Mouse (Mus musculus) hindbrain, embryonic 16.5 days (tissue): ENCODE results near the gene Apoc4. TPM values are rescaled to one million over a fixed set of nuclear protein-coding genes. Genes with fewer than 3 reads are reported as not detected.

Experiments
- ATAC-seq: fragments of 200-750 bp; cut with Nextera tagmentation; 2 replicates; pipeline ENCODE4 v1.8.0; 2017; ENCODE audit warnings: moderate TSS enrichment, moderate library complexity
- H3K27ac ChIP-seq: fragments of 300-500 bp; sonication (generic); 2 replicates; pipeline ENCODE4 v1.5.1; 2014; ENCODE audit warnings: low read depth, mild to moderate bottlenecking, control low read depth, low read length, moderate library complexity
- H3K27me3 ChIP-seq: fragments of 300-500 bp; sonication (generic); replicated peaks from 2 replicates; pipeline ENCODE4 v1.6.1; 2014; ENCODE audit warnings: low read length; ENCODE audit not compliant: control insufficient read depth, insufficient read depth
- H3K36me3 ChIP-seq: fragments of 300-500 bp; sonication (generic); 2 replicates; pipeline ENCODE4 v1.6.1; 2014; ENCODE audit warnings: mild to moderate bottlenecking, low read length, moderate library complexity, mixed read lengths; ENCODE audit not compliant: control insufficient read depth, insufficient read depth
- H3K4me1 ChIP-seq: fragments of 300-500 bp; sonication (generic); 2 replicates; pipeline ENCODE4 v1.6.1; 2014; ENCODE audit warnings: low read depth, low read length; ENCODE audit not compliant: control insufficient read depth, insufficient read depth
- H3K4me2 ChIP-seq: fragments of 300-500 bp; sonication (generic); 2 replicates; pipeline ENCODE4 v1.6.1; 2014; ENCODE audit warnings: mild to moderate bottlenecking, low read length, control low read depth, moderate library complexity
- H3K4me3 ChIP-seq: fragments of 300-500 bp; sonication (generic); 2 replicates; pipeline ENCODE4 v1.5.1; 2014; ENCODE audit warnings: mild to moderate bottlenecking, low read length, control low read depth, moderate library complexity
- H3K9ac ChIP-seq: fragments of 300-500 bp; sonication (generic); 2 replicates; pipeline ENCODE4 v1.6.1; 2014; ENCODE audit warnings: low read depth, mild to moderate bottlenecking, control low read depth, low read length, moderate library complexity
- H3K9me3 ChIP-seq: fragments of 300-500 bp; sonication (generic); 2 replicates; pipeline ENCODE4 v1.6.1; 2014; ENCODE audit warnings: mild to moderate bottlenecking, low read length, moderate library complexity; ENCODE audit not compliant: control insufficient read depth
- WGBS: fragments of 180-500 bp; shearing (Covaris S2); extraction: QIAGEN DNeasy Blood & Tissue Kit; methylation state at CpG from one replicate; pipeline ENCODE4 v1.1.7; 2014; 5-methylcytosine and 5-hydroxymethylcytosine counted together
- polyA plus RNA-seq: library from polyadenylated mRNA; unstranded; fragments of >200 nt; fragmentation: Nextera tagmentation; extraction: Ambion mirVana; gene quantifications from 2 replicates; pipeline ENCODE4 v1.2.1, GENCODE M21; 2015

The Apoc4 gene
- polyA plus RNA-seq, 1 experiment from 2014 or later = not detected

DNA sequence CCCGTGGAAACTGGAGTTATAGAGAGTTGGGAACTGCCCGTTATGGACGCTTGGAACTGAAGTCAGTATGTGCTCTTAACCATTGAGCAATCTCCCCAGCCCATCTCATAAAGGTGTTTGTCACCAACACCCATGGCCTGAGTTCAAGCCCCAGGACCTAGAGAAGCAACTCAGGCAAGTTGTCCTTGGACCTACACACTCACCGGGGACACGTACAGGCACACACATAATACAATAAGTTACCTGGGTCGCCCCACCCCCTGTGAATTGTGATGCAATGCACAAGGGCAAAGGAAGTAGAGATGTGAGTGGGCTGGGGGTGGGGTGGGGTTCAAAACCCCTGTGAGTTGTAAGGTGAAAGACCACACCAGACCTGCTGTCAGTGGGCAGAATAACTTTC lies 5.2 kb upstream of the Apoc4 start:
- no peak for ATAC-seq
- no peak overlapping the region for H3K27ac ChIP-seq
- 85% methylated on average over 6 of the region's 6 CpGs for WGBS

DNA sequence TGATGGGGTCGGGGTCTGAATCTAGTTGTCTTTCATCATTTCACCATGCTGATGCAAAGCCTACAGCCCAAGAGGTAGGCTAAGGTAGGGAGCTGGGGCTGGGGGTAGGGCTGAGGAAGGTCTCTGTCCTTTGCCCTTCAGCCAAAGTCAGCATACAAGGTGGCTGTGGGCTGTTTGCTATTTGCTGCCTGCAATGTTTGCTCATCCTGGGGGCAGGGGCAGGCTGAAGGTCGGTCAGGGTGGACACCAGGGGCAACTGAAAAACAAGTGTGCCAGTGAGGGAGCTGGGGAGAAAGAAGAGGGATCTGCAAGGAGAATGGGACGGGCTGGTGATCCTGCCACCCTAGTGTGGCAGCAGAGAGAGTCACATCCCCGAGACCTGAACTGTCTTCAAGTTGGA lies 4.1 kb upstream of the Apoc4 start:
- H3K36me3 ChIP-seq = no peaks in the 10 kb centered on the region
- H3K27ac ChIP-seq = no peak overlapping the region
- no peak overlapping the region for H3K9ac ChIP-seq
- no peak overlapping the region for H3K4me3 ChIP-seq
- H3K27me3 ChIP-seq = no peaks in the 10 kb centered on the region
- no peak overlapping the region for H3K4me2 ChIP-seq
- no peaks in the 10 kb centered on the region for H3K9me3 ChIP-seq
- WGBS = 63% methylated on average over 4 of the region's 4 CpGs
- H3K4me1 ChIP-seq = no peaks in the 10 kb centered on the region
- no peak for ATAC-seq

More for the DNA sequence above, 5.2 kb upstream of the Apoc4 start:
- no peaks in the 10 kb centered on the region for H3K27me3 ChIP-seq
- H3K4me3 ChIP-seq = no peak overlapping the region
- H3K9ac ChIP-seq = no peak overlapping the region
- no peaks in the 10 kb centered on the region for H3K9me3 ChIP-seq
- no peaks in the 10 kb centered on the region for H3K4me1 ChIP-seq
- no peaks in the 10 kb centered on the region for H3K36me3 ChIP-seq
- H3K4me2 ChIP-seq = no peak overlapping the region

DNA sequence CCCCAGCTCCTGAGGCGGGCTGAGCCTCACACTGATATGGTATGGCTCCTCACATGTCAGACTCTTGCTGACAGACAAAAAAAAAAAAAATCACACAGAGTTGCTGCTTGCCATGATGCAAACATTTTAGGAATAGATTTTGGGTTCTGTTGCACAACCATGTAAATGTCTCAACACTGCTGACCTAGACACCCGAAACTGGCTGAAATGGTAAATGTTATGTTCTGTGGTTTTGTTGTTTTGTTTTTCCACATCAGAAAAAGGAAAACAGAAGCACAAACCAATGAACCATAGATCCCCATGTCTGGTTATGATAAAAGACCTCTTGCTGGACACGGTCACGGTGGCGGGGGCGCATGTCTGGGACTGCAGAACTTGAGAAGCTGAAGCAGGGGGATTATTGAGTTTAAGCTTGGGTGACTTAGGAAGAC lies 2.5 kb upstream of the Apoc4 start:
- Histone ChIP-seq H3K4me1 (no peaks in the 10 kb centered on the region), H3K9ac (no peak overlapping the region)
- 92% methylated on average over 6 of the region's 6 CpGs for WGBS

DNA sequence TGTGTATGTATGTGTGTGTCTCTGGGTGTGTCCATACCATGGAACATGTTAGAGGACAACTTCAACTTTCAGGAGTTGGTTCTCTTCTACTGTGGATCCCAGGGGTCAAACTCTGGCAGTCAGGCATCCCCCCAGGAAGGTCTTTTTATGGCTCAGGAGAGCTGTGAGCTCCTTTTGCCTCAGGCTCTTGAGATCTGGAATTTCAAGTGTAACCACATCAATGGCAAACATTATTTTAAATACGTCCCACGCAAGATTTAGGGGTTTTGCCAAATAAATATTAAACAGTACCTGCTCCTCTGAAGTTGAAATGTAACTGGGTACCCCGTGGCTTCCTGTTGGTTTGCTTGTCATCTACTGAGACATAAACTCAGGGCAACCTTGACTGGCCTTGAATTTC lies 1.7 kb upstream of the Apoc4 start:
- no peak overlapping the region for H3K9ac ChIP-seq
- no peak for ATAC-seq
- WGBS = 78% methylated on average over 3 of the region's 3 CpGs

More for the DNA sequence above, 2.5 kb upstream of the Apoc4 start:
- no peak overlapping the region for H3K27ac ChIP-seq
- H3K9me3 ChIP-seq = no peaks in the 10 kb centered on the region
- no peaks in the 10 kb centered on the region for H3K27me3 ChIP-seq
- no peak overlapping the region for H3K4me3 ChIP-seq
- no peak for ATAC-seq
- H3K36me3 ChIP-seq = no peaks in the 10 kb centered on the region
- no peak overlapping the region for H3K4me2 ChIP-seq

DNA sequence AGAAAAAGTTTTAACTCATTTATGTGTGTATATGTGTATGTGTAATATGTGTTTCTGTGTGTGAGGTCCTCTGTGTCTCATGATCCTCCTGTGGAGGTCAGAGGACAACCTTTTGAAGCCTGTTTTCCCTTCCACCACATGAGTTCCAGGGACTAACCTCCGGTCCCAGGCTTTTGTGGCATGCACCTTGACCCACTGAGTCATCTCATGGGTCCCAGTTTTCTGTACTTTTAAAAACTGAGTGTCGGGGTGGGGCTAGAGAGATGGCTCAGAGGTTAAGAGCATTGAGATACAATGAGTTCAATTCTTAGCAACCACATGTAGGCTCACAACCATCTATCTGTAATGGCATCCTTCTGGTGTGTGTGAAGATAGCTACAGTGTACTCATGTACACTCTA lies 577 bp downstream of the Apoc4 start:
- no peaks in the 10 kb centered on the region for H3K36me3 ChIP-seq

More for the DNA sequence above, 1.7 kb upstream of the Apoc4 start:
- H3K4me3 ChIP-seq = no peak overlapping the region
- no peaks in the 10 kb centered on the region for H3K27me3 ChIP-seq
- no peaks in the 10 kb centered on the region for H3K36me3 ChIP-seq
- no peak overlapping the region for H3K27ac ChIP-seq
- no peak overlapping the region for H3K4me2 ChIP-seq
- H3K4me1 ChIP-seq = no peaks in the 10 kb centered on the region
- no peaks in the 10 kb centered on the region for H3K9me3 ChIP-seq

DNA sequence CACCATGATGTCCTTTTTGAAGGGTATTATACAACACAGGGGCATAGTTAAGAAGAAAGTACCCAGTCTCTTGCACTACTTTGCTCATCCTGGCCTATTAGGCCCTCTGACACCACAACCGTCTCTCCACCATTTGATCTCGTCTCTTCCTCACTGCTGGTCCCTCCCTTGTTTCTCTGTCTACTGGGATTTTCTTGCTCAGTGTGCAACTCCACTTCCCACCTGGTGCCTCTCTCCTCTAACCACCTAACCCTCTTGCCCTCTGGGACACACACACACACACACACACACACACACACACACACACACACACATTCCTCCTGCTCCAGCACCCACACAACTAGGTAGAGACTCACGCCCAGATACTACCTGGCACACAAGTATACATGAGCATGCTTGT lies 2.4 kb downstream of the Apoc4 start:
- Histone ChIP-seq H3K9ac (no peak overlapping the region), H3K27ac (no peak overlapping the region), H3K4me2 (no peak overlapping the region), H3K9me3 (no peaks in the 10 kb centered on the region), H3K4me3 (no peak overlapping the region), H3K27me3 (no peaks in the 10 kb centered on the region), H3K4me1 (no peaks in the 10 kb centered on the region), H3K36me3 (no peaks in the 10 kb centered on the region)
- 84% methylated on average over 3 of the region's 3 CpGs for WGBS
- no peak for ATAC-seq

More for the DNA sequence above, 577 bp downstream of the Apoc4 start:
- no peaks in the 10 kb centered on the region for H3K9me3 ChIP-seq
- WGBS = 87% methylated on average over 2 of the region's 2 CpGs
- H3K4me2 ChIP-seq = no peak overlapping the region
- ATAC-seq = no peak
- no peaks in the 10 kb centered on the region for H3K4me1 ChIP-seq
- no peak overlapping the region for H3K9ac ChIP-seq
- no peak overlapping the region for H3K4me3 ChIP-seq
- no peaks in the 10 kb centered on the region for H3K27me3 ChIP-seq
- H3K27ac ChIP-seq = no peak overlapping the region

DNA sequence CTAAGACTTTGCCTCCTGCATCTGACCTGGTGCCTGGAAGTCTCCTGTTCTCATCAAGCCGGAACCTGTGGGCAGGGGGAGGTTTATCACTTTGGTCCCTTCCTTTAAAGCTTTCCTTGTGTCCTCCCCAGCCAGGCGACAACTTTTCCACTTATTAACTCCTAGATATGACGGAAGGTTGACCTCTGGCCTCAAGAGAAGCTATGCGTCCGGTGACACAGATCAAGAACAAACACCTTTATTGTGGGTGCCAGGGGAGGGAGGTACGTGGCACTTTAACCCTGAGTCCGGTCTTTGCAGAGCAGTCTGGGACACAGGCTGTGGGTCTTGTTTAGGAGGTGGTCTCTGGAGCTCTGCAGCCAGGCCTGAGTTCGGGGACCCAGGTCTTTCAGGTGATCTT lies 3.4 kb downstream of the Apoc4 start, which contains the start of gene Apoc2:
Apoc2 (minus strand) TSS at position 70 of the 400 bp plus-strand sequence.
- Histone ChIP-seq H3K4me1 (no peaks in the 10 kb centered on the region), H3K4me2 (no peak within 1 kb of the TSS), H3K9me3 (no peaks in the 10 kb centered on the region), H3K4me3 (no peak within 1 kb of the TSS), H3K9ac (no peak within 1 kb of the TSS), H3K27me3 (no peaks in the 10 kb centered on the region), H3K36me3 (no peaks in the 10 kb centered on the region), H3K27ac (no peak within 1 kb of the TSS)
- WGBS = 79% methylated on average over 8 of the region's 8 CpGs
- no peak for ATAC-seq

DNA sequence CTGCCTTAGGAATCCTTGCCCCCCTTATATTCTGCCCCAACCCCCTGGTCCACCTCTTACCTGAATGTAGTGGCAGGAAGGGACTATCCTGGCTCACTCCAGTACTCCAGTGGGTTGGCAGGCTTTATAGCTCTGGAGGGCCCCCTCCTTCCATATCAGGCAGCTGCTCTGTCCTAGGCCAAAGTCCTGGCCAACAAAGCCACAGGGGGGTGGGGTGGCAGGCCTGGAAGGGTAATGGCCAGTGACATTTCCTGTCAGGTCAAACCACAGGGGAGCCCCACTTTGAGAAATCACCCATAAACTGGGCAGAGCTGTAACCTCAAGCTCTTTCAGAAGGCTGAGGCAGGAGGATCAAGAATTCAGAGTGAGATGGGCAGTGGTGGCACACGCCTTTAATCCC lies 4.6 kb downstream of the Apoc4 start:
- no peaks in the 10 kb centered on the region for H3K4me1 ChIP-seq
- no peak overlapping the region for H3K27ac ChIP-seq
- H3K36me3 ChIP-seq = no peaks in the 10 kb centered on the region
- no peak overlapping the region for H3K4me2 ChIP-seq
- no peak overlapping the region for H3K9ac ChIP-seq
- H3K9me3 ChIP-seq = no peaks in the 10 kb centered on the region
- ATAC-seq = no peak
- 50% methylated on average over 1 of the region's 1 CpGs for WGBS
- H3K27me3 ChIP-seq = no peaks in the 10 kb centered on the region
- H3K4me3 ChIP-seq = no peak overlapping the region

DNA sequence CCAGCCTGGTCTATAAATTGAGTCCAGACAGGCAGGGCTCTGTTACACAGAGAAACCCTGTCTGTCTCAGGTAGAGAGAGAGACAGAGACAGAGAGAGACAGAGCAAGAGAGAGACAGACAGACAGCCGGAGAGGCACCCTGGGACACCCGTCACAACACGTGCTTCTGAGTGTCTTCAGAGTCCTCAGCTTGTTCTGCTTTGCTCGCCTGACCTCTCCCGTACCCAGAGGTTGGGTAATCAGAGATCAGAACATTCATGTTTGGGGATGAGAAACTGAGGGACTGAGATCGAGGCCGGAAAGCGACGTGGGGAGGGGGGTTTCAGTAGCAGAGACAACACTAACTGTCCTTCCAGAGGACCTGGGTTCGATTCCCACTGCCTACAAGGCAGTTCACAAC lies 5.5 kb downstream of the Apoc4 start:
- no peak overlapping the region for H3K27ac ChIP-seq
- no peak for ATAC-seq
- 82% methylated on average over 10 of the region's 10 CpGs for WGBS
- no peaks in the 10 kb centered on the region for H3K36me3 ChIP-seq
- H3K27me3 ChIP-seq = no peaks in the 10 kb centered on the region
- H3K4me1 ChIP-seq = no peaks in the 10 kb centered on the region
- H3K9ac ChIP-seq = no peak overlapping the region
- no peak overlapping the region for H3K4me3 ChIP-seq
- no peak overlapping the region for H3K4me2 ChIP-seq
- no peaks in the 10 kb centered on the region for H3K9me3 ChIP-seq
